23 mouse cellular contexts compared by ENCODE assay signal in the genomic region with DNA sequence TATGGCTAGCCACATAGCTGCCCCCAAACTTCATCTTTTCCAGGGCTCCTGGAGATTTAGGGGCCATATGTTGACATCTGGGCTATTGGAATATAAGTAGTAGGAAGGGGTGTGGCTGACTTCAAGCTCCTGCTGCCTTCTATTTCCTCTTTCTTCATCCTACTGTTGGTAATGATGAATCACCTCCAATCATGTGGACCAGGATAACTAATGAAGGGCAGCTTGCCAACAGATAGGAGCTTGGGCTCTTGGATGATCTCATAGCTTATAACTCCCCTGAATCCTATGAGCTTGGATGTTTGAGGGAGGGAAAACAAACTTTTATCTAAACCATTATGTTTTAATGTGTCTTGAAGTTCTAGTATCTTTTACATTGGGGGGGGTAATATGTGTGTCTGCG.
A peak's percentile ranks its signal among the peaks of the same experiment; 100 is the strongest.
DNase-seq lines count a peak whose midpoint lies in the region; ATAC-seq and TF ChIP-seq lines count a peak whose summit lies in the region.
"Had no signal": no experiment of that assay in that cellular context is flagged by ENCODE, and none has a peak within 500 bp of the region (broad histone marks: within the 10 kb centered on the region; RNA-seq: fewer than 3 reads in every experiment).

No protein-coding gene starts in this region.

- H3K27me3 ChIP-seq in intestine, postnatal 0 days (replicated peaks; ENCODE audit: control insufficient read depth, insufficient read depth, low read length), result no peaks in the 10 kb centered on the region
- no peaks in the 10 kb centered on the region for H3K27me3 ChIP-seq in intestine, embryonic 16.5 days (replicated peaks; ENCODE audit: control insufficient read depth, insufficient read depth, low read length)
- no peaks in the 10 kb centered on the region for H3K27me3 ChIP-seq in C2C12 (ENCODE audit: control insufficient read depth, insufficient read depth, insufficient read length)
- H3K27me3 ChIP-seq in forebrain, embryonic 10.5 days (ENCODE audit: poor library complexity, severe bottlenecking), result no peaks in the 10 kb centered on the region
- H3K27me3 ChIP-seq: CH12.LX; embryonic facial prominence, embryonic 13.5 days; forebrain, embryonic 15.5 days; heart, embryonic 15.5 days; hindbrain, embryonic 15.5 days had no signal

- no peaks in the 10 kb centered on the region for H3K79me2 ChIP-seq in C2C12 (ENCODE audit: control insufficient read depth, insufficient read depth)

- DNase-seq in NIH3T3 (ENCODE audit: low read depth), result peak; percentile 66
- DNase-seq in right cerebral cortex, adult 18-20 months, result no peak
- no peak for DNase-seq in layer of hippocampus, adult 8-10 months (ENCODE audit: low spot score in 2 of 2)
- DNase-seq in forebrain, embryonic 10.5 days (ENCODE audit: extremely low spot score, low spot score), result no peak
- DNase-seq: adrenal gland, adult 2 months; adrenal gland, postnatal 25 days; B cell, adult 2 months; cerebellum, adult 18-20 months; cerebellum, adult 9-11 months; cerebellum, postnatal 36 days; gastrocnemius, postnatal 36 days; heart, adult 18-20 months; heart, postnatal 36 days; kidney, adult 11 months had no signal

- H3K4me1 ChIP-seq in intestine, postnatal 0 days (replicated peaks; ENCODE audit: control insufficient read depth, insufficient read depth, low read length), result no peaks in the 10 kb centered on the region
- H3K4me1 ChIP-seq in intestine, embryonic 16.5 days (ENCODE audit: control insufficient read depth, insufficient read depth, low read length), result no peaks in the 10 kb centered on the region
- H3K4me1 ChIP-seq in forebrain, embryonic 10.5 days, result no peaks in the 10 kb centered on the region
- H3K4me1 ChIP-seq: forebrain, embryonic 15.5 days; heart, embryonic 15.5 days; hindbrain, embryonic 15.5 days had no signal

- ATAC-seq in intestine, postnatal 0 days, result peak; percentile 54; the same call in 1 of the 2 replicates
- no peak for ATAC-seq in intestine, embryonic 16.5 days
- ATAC-seq: forebrain, embryonic 15.5 days had no signal

- H3K79me3 ChIP-seq in C2C12 (ENCODE audit: low read depth), result no peaks in the 10 kb centered on the region

- H3K9ac ChIP-seq in intestine, postnatal 0 days (ENCODE audit: low read depth, low read length), result no peak overlapping the region
- H3K9ac ChIP-seq in intestine, embryonic 16.5 days (ENCODE audit: low read depth, low read length), result no peak overlapping the region
- H3K9ac ChIP-seq: embryonic facial prominence, embryonic 13.5 days; forebrain, embryonic 15.5 days; heart, embryonic 15.5 days; hindbrain, embryonic 15.5 days had no signal

- H3K36me3 ChIP-seq in intestine, postnatal 0 days (ENCODE audit: control insufficient read depth, insufficient read depth), result no peaks in the 10 kb centered on the region
- H3K36me3 ChIP-seq in intestine, embryonic 16.5 days (ENCODE audit: control insufficient read depth, insufficient read depth, low read length), result no peaks in the 10 kb centered on the region
- H3K36me3 ChIP-seq in C2C12 (ENCODE audit: control insufficient read depth, insufficient read depth), result no peaks in the 10 kb centered on the region
- H3K36me3 ChIP-seq in forebrain, embryonic 10.5 days (replicated peaks), result no peaks in the 10 kb centered on the region
- H3K36me3 ChIP-seq: embryonic facial prominence, embryonic 13.5 days; forebrain, embryonic 15.5 days; heart, embryonic 15.5 days; hindbrain, embryonic 15.5 days had no signal

- no peak overlapping the region for H3K4me2 ChIP-seq in intestine, postnatal 0 days (replicated peaks; ENCODE audit: low read depth)
- H3K4me2 ChIP-seq in intestine, embryonic 16.5 days (ENCODE audit: low read depth, low read length), result no peak overlapping the region
- H3K4me2 ChIP-seq: embryonic facial prominence, embryonic 13.5 days; forebrain, embryonic 15.5 days; heart, embryonic 11.5 days; heart, embryonic 15.5 days; hindbrain, embryonic 15.5 days had no signal

- no peak overlapping the region for H3K4me3 ChIP-seq in intestine, postnatal 0 days (ENCODE audit: low read depth, low read length)
- H3K4me3 ChIP-seq in intestine, embryonic 16.5 days (ENCODE audit: low read length), result no peak overlapping the region
- no peak overlapping the region for H3K4me3 ChIP-seq in C2C12 (ENCODE audit: insufficient read depth, poor library complexity, severe bottlenecking)
- no peak overlapping the region for H3K4me3 ChIP-seq in forebrain, embryonic 10.5 days
- H3K4me3 ChIP-seq: embryonic facial prominence, embryonic 13.5 days; forebrain, embryonic 15.5 days; heart, embryonic 15.5 days; hindbrain, embryonic 15.5 days had no signal

- no peak overlapping the region for H3K27ac ChIP-seq in intestine, postnatal 0 days (ENCODE audit: low read depth, low read length)
- no peak overlapping the region for H3K27ac ChIP-seq in intestine, embryonic 16.5 days (ENCODE audit: low read length)
- H3K27ac ChIP-seq in forebrain, embryonic 10.5 days, result no peak overlapping the region
- H3K27ac ChIP-seq: embryonic facial prominence, embryonic 13.5 days; forebrain, embryonic 15.5 days; heart, embryonic 15.5 days; hindbrain, embryonic 15.5 days had no signal

- H3ac ChIP-seq in C2C12 (ENCODE audit: control insufficient read depth, insufficient read length, low read depth), result no peak overlapping the region

- no peak for TF ChIP-seq CTCF in intestine, postnatal 0 days (IDR thresholded peaks at IDR 0.05; ENCODE audit: low read depth)
- TF ChIP-seq CTCF in C2C12 (IDR thresholded peaks at IDR 0.05; ENCODE audit: control insufficient read depth, insufficient read depth, insufficient read length), result no peak

- no peaks in the 10 kb centered on the region for H3K9me3 ChIP-seq in intestine, postnatal 0 days (ENCODE audit: control insufficient read depth)
- no peaks in the 10 kb centered on the region for H3K9me3 ChIP-seq in intestine, embryonic 16.5 days (ENCODE audit: control insufficient read depth, low read length)
- no peaks in the 10 kb centered on the region for H3K9me3 ChIP-seq in forebrain, embryonic 10.5 days
- H3K9me3 ChIP-seq: embryonic facial prominence, embryonic 13.5 days; forebrain, embryonic 15.5 days; heart, embryonic 15.5 days; hindbrain, embryonic 15.5 days had no signal

- WGBS in intestine, postnatal 0 days, result 82% methylated on average over 1 of the region's 1 CpGs
- WGBS in intestine, embryonic 16.5 days, result 95% methylated on average over 1 of the region's 1 CpGs
- WGBS in forebrain, embryonic 10.5 days, result 100% methylated on average over 1 of the region's 1 CpGs

TF ChIP-seq in C2C12, 6 proteins besides CTCF, POLR2A, EP300 and RAD21:
- TF ChIP-seq MYOG (IDR thresholded peaks at IDR 0.05; ENCODE audit: control insufficient read depth, extremely low read depth, insufficient read length), result no peak
- peak; percentile 12 for TF ChIP-seq USF1 (IDR thresholded peaks at IDR 0.05; ENCODE audit: low read depth)
- no peak for TF ChIP-seq MYOD1 (IDR thresholded peaks at IDR 0.05; ENCODE audit: control insufficient read depth, insufficient read length, low read depth)
- no peak for TF ChIP-seq MAX (IDR thresholded peaks at IDR 0.05)
- TF ChIP-seq CEBPB (IDR thresholded peaks at IDR 0.05; ENCODE audit: low read depth), result peak; percentile 28
TF ChIP-seq in C2C12: peak in this region for 2.
